Mouse (Mus musculus) brain, embryonic 14.5 days (tissue): Measurements from ENCODE around the gene Fam198b. TPM values are rescaled to one million over a fixed set of nuclear protein-coding genes. Genes with fewer than 3 reads are reported as not detected.

Source experiments
- DNase-seq: peaks from one replicate; pipeline ENCODE4 v3.0.0-alpha.2; 2011; ENCODE audit warnings: low read depth
- CTCF ChIP-seq: fragments of 200-500 bp; IDR thresholded peaks from 2 replicates; pipeline ENCODE4 v1.5.1; 2012; ENCODE audit warnings: inconsistent platforms, mild to moderate bottlenecking, moderate library complexity, borderline replicate concordance; ENCODE audit not compliant: insufficient read depth, insufficient read length; ENCODE audit errors: extremely low read depth
- POLR2A ChIP-seq: fragments of 200-500 bp; IDR thresholded peaks from 2 replicates; pipeline ENCODE4 v1.6.1; 2012; ENCODE audit warnings: mild to moderate bottlenecking, inconsistent platforms, borderline replicate concordance; ENCODE audit not compliant: poor library complexity, insufficient read depth, insufficient read length, severe bottlenecking; ENCODE audit errors: extremely low read depth
- polyA plus RNA-seq: library from polyadenylated mRNA; depleted of rRNA; stranded (reverse); fragments of >200 nt; gene quantifications from 2 replicates; pipeline ENCODE4 v1.2.3, GENCODE M21; 2012

The Fam198b gene
- polyA plus RNA-seq, 1 experiment: 2.6 TPM

DNA sequence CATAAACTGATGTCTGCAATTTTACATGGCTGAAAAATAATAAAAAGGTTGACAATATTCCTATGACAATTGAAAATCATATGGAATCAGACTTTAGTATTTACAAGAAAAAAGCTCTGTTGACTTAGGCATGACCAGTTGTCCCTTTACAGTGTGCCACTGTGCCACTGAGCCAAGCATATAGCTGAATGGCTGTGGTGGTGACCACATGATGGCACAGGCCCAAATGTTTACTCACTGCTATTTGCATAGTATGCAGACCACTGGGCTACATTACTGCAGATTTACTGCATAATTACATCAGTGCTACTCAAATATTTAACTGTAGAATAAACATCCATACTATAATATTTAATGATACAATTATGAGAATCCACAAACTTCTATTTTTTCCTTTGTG lies 21.1 kb downstream of the Fam198b start:
- peak; percentile 42 for DNase-seq
- TF ChIP-seq POLR2A (no peak), CTCF (no peak)

DNA sequence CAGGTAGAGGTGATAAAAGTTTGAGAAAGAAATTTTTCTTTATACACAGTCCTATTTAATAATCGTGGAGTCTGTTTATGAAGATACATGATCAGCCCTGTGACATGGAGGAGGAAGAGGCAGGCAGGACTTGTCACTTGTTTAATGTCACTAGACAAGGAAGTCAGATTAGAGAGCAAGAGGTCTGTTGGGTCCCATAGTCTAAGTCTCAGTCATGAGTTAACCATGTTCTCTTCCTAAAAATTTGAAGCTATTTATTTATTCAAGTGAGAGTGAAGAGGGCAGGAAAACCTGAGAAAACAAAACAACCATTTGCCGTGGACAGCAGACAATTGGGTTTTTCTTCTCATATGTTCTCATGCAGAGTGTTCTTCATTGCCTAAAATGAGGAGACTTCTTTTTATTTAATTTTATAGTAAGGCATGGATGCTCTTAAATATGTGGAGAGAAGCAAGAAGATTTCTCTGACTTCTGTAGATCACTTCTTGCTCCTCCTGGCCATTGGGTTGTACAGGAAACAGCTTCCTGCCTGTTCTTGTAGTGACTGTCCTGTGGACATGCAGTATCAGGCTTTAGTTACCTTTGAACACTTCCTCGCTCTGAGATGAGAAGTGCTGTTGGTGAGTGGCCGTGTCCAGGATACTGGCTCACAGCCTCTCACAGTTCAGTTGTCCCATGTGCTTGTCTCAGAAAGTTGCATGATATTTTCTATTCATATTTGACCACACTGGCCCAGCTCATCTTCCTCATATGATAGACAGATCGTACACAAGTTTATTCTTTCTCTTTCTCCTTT lies 22.1 kb downstream of the Fam198b start:
- TF ChIP-seq POLR2A (no peak), CTCF (no peak)
- DNase-seq: no peak

DNA sequence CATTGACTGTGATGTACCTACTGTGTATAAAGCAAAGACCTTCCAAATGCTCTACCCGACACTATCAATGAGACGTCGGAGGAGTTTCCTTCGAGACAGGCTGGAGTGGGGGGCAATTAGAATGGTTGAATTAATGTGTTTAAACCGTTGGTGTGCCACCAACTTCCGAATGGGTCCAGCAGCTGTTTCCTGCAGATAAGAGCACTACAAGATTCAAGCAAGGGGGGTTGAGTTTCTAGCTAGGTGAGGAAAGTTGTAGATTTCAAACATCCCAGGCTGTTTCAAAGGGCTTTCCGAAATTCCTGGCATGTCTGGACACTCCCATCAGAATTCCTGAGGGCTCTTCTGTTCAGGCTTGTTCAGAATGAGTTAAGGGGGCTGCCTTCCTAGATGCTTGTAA lies 22.9 kb downstream of the Fam198b start:
- no peak for DNase-seq
- TF ChIP-seq POLR2A (no peak), CTCF (no peak)

DNA sequence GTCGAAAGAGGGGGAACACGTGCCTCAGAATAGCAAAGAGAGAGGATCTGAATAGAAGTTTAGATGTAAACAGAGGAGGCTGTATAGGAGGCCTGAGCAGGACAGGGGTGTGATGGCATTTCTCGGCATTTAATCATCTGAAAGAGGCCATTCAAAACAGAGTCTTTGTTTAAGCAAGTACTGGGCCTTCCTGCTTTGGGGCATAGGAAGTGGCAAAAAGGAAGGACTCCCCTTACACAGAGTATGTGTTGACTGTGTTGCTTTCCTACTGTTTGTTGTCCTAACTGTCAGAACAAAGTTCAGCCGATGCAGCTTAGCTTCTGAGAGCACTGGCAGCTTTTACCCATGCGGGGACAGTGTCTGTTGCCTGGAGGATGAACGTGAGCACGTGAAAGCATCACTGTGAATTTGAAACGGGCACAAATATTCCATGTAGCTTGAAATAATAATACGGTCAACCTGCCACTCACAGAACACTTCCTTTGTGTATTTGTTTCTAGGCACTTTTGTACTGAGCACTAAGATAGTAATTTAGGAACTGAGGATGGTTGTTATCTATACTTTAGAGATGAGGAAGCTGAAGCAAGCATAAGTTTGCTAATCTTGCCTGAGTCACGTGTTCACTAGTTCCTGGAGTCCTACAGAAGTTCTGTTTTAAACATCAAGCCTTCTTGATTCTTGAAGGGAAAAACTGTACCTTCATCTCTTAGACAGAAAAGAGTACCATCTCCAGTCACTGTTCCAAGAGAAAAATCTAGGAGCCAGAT lies 26.2 kb downstream of the Fam198b start:
- TF ChIP-seq CTCF (no peak), POLR2A (no peak)
- no peak for DNase-seq

DNA sequence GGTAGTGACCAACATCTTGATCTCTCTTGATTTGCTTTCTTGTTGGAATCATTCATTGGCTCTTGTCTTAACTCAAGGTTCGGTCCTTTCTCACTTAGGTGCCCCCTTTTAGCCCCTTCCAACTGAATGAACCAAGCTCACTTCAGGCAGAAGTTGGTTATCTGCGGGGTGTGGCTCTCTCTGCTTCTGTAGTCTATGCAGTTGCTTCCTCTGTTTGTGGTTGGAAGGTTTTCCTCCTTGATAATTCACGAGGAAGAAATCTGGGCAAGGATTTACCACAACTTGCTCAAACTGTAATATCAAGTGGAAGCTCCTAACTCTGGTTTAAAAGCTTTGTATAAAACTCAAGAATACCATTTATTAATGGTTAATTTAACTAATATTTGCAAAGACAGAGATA lies 26.8 kb downstream of the Fam198b start:
- TF ChIP-seq POLR2A (no peak), CTCF (no peak)
- DNase-seq: no peak

DNA sequence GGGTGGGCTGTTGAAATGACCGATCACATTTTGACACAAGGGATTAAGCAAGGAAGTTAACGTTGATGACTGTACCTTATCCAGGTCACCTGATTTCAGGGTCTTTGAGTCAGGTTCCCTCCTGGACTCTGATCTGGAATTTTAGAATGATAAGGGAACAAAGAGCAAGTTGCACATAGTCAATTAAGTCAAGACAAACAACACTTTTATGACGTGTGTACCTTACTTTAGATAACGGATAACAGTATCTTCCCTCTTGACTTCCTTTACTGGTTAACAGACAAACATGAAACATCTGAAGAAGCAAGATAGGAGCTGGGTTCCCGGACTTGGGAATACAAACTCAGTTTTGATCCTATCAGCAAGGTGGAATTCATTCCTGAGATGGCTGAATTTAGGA lies 29.7 kb downstream of the Fam198b start:
- DNase-seq: no peak
- TF ChIP-seq POLR2A (no peak), CTCF (no peak)

DNA sequence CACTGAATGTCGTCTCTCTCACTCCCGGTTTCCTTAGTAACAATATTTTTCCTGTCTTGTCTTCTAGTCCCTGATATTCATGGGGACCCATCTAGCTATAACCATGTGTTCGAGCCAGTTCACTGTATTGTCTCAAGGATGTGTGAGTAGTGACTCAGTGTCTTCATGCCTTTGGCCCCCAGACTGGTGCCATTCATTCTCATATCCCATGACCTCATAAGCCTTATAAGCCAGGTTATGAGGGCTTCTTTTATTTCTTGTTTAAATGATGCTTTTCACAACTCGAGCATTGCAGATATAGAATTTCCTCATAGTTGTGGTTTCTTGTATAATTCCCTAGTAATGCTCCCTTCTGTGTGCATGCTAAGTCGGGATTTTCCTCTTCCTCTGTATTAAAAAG lies 31.9 kb downstream of the Fam198b start:
- DNase-seq: no peak
- TF ChIP-seq POLR2A: no peak
- no peak for TF ChIP-seq CTCF

DNA sequence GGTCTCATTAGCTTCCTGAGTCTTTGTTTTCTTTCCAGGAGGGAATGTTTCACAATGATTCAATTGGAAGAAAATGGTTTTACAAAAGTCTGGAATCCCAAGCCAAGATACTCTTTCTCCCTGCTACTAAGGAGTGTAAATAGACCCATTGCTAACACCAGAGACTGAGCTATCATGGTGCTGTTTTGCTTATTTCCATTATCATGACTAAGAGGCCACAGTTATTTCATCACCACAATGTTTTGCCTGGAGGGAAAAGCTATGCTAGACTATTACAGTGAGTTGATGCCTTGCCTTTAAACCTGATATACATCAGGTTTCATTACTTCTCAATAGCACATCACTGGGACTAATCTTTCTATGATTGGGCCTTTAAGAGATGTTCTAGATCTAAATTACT lies 34.4 kb downstream of the Fam198b start:
- no peak for TF ChIP-seq CTCF
- TF ChIP-seq POLR2A: no peak
- DNase-seq: no peak

DNA sequence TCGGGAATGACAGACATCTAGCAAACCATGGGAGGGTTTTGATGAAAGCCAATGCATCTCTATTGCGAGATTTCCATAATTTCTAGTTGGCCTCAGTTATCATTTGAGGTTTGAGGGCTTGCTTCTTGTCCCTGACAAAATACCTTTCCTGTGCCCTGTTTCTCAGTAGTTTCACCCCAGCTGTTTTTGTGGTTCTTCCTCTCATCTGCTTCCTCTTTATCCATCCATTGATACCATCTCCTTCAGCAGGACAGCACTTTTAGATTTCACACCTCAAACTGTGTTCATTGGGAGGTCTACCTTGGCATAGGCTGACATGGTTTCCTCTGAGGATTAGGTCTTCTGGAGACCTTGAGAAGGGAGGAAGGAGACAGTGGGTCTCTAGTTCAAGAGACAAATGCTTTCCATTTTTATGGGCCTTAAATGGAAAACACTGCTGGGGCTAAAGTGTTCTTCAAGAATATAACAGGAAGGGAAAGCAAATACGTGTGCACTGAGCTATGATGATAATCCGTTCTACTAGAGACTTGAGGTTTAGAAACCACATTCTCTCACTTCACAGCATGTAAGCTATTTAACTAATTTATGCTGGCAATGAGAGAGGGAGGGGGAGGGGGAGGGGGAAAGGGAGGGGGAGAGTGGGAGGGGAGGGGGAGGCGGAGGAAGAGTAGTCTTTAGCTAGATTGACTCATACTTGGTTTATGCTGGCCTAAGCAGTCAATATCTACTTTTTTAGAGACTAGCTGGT lies 41.8 kb downstream of the Fam198b start:
- DNase-seq: no peak
- TF ChIP-seq CTCF (no peak), POLR2A (no peak)

DNA sequence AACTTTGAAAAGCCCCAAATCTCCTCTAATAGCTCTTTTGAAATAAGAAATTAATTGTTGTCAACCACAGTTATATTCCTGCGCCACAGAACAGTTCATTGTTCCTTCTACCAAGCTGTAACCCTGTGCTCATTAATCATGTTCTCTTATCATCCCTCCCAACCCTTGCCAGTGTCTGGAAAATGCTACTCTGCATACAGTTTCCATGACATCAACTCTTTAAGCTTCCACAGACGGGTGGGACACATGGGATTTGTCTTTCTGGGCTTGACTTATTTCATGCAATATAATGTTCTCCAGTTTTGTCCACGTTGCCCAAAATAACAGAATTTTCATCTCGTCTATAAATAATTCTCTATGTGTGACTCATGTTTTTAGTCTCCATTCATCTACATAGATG lies 42.7 kb downstream of the Fam198b start:
- no peak for DNase-seq

DNA sequence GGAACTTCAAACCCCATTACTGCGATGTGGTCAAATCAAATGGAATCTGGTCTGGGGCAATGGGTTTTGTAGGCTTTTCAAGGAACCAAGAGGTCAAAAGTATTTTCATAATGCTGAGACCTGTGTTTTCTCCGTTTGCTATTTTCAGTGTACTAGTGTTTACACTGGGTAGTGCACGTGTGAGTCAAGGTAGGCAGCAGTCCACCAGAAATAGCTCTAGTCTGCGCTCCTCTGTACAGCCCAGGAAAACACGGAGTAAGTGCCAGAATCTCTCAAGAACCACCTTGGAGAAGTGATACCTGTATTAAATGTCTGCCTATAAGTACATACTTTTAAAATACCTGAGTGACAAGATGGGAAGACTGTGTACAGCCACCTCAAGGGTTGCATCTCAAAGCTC lies 44.1 kb downstream of the Fam198b start:
- TF ChIP-seq POLR2A: no peak
- TF ChIP-seq CTCF: no peak
- DNase-seq: no peak

More for the DNA sequence above, 42.7 kb downstream of the Fam198b start:
- TF ChIP-seq CTCF (no peak), POLR2A (no peak)

DNA sequence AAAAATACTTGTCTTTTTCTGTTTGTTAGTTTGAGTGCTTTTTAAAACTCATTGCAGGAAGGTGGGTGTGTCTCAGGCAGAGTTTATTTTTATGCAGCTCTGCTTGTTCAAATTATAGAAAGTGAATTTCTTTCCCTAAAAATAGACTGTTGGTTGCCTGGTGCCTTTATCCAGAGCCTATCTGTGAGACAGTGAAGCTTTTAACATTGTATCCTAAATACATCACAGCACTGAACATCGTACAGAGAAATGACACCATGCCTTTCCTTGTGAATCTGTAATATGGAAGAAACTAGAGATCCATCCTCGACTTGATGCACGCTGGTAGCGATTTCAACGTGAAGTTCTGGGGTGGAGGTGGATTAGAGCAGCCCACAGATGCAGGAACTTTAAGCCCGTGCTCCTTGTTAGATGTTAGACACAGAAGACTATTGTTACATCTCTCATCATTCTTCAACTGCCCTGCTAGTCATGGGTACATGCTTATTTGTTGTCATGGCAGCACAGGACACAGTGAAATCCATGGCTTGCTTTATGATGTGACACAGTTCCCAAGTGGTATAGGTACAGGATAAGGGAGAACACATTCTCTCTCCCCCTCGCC lies 45.9 kb downstream of the Fam198b start:
- peak; percentile 49 for DNase-seq
- TF ChIP-seq POLR2A (no peak), CTCF (no peak)

DNA sequence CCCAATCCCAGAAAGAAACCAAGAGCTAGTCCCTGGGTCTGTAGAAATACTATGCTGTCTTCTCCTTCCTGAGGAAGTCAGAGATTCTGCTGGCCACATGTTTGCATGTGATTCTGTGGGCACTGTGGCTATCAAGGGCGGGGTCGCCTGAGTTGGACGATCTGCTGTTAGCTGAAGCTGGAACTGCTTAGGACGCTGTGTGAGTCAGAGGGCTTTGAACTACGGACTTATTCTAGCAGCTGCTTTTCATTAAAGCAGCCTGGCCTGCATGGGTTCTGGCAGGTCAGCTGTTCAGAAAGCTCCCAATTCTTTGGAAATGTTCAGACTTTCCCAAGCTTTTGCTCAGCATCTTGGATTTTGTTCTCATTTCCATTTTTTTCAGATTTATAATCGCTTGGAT lies 51.9 kb downstream of the Fam198b start:
- no peak for DNase-seq
- TF ChIP-seq POLR2A (no peak), CTCF (no peak)

DNA sequence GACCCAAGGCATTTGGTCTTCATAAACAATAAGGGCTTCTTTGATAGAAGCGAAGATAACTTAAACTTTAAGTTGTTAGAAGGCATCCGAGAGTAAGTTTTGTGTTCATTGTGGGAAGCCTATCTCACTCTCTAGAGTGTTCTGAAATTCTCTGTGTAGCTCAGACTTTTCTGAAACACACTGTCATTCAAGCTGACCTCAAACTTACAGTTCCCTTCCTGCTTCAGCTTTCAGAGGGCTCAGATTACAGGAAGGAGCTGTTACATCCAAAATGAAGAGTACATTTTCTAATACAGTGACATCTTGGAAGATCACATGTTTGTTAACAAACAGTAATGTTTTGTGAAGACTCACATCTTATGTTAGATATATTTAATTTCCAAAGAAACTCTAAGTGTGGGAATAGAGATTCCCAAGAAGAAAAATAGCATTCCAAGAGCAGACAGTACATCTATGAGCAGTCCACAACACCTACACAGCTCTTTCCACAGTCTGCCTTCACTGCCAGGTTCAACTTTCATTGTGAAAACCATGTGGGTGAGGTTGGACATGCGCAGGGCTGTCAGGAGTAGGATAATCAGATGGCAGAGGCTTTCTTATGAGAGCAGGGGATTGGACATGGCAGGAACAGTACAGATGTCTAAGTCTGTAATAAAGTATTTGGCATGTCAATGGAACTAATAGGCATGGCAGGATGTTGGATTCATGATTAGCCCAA lies 52.6 kb downstream of the Fam198b start:
- TF ChIP-seq POLR2A: no peak
- no peak for TF ChIP-seq CTCF

More for the DNA sequence above, 52.6 kb downstream of the Fam198b start:
- DNase-seq: no peak
